8 mouse cellular contexts compared by ENCODE assay signal in the genomic region with DNA sequence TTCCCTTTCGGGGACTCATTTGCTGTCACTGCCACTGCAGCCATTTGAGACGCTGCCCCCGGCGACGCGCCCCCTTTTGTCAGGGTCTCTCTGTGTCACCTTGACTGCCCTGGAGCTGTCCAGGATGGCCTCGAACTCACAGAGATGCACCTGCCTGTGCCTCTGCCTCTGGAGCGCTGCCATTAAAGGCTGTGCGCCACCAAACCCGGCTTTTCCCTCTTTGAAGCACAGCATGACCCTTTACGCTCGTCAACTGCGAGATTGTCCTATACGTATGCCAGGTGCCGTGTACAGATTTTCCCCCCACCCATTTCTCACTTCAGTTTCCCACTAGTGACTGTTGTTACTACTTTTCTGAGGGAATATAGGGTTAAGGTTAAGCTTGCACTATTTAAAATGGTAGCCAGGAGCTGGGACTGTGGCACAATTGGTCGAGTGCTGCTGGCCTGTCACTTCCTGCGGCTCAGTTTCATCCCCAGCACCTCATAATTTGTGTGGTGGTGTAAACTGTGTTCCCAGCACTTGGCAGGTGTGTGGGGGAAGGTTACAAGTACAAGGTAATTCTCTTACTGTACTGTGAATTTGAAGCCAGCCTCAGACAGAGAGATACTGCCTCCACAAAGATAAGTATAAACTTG. TPM values are rescaled to one million over a fixed set of nuclear protein-coding genes. Genes with fewer than 3 reads are reported as not detected.
A peak's percentile ranks its signal among the peaks of the same experiment; 100 is the strongest.
DNase-seq lines count a peak whose midpoint lies in the region; ATAC-seq and TF ChIP-seq lines count a peak whose summit lies in the region.

No protein-coding gene starts in this region.

- H3K4me3 ChIP-seq in heart, embryonic 12.5 days = peak overlapping the region; percentile 72
- peak overlapping the region; percentile 86 to 91 for H3K4me3 ChIP-seq in ES-E14 (ENCODE audit: insufficient read depth in 1 of 2, low read depth in 1 of 2, low read length in 2 of 2, poor library complexity in 1 of 2, severe bottlenecking in 1 of 2)
- peak overlapping the region; percentile 98 for H3K4me3 ChIP-seq in embryonic facial prominence, embryonic 15.5 days (replicated peaks)
- peak overlapping the region; percentile 87 for H3K4me3 ChIP-seq in intestine, embryonic 15.5 days (replicated peaks)
- peak overlapping the region; percentile 92 for H3K4me3 ChIP-seq in midbrain, embryonic 12.5 days

- peak overlapping the region; percentile 86 for H3K9ac ChIP-seq in heart, embryonic 12.5 days
- peak overlapping the region; percentile 81 for H3K9ac ChIP-seq in ES-E14 (ENCODE audit: insufficient read depth, low read depth, low read length, poor library complexity, severe bottlenecking)
- H3K9ac ChIP-seq in embryonic facial prominence, embryonic 15.5 days = peak overlapping the region; percentile 84
- peak overlapping the region; percentile 86 for H3K9ac ChIP-seq in intestine, embryonic 15.5 days
- peak overlapping the region; percentile 81 for H3K9ac ChIP-seq in midbrain, embryonic 12.5 days (replicated peaks)

- no peaks in the 10 kb centered on the region for H3K27me3 ChIP-seq in heart, embryonic 12.5 days (replicated peaks)
- no peaks in the 10 kb centered on the region for H3K27me3 ChIP-seq in embryonic facial prominence, embryonic 15.5 days
- no peaks in the 10 kb centered on the region for H3K27me3 ChIP-seq in intestine, embryonic 15.5 days (replicated peaks)
- no peaks in the 10 kb centered on the region for H3K27me3 ChIP-seq in midbrain, embryonic 12.5 days

- in situ Hi-C loops in ES-E14 (cut with MboI; ENCODE audit: low sequenced_read_pairs in 2 of 2, unreplicated experiment in 2 of 2) = no loop called here

- 9% methylated on average over 17 of the region's 17 CpGs for WGBS in heart, embryonic 12.5 days
- WGBS in embryonic facial prominence, embryonic 15.5 days = 7% methylated on average over 17 of the region's 17 CpGs
- 5% methylated on average over 17 of the region's 17 CpGs for WGBS in intestine, embryonic 15.5 days
- 10% methylated on average over 17 of the region's 17 CpGs for WGBS in midbrain, embryonic 12.5 days

- no peak for DNase-seq in heart, adult 8-10 months (ENCODE audit: low spot score)
- peak; percentile 34 for DNase-seq in ES-E14 (ENCODE audit: low read depth, low spot score)
- DNase-seq in thymus, postnatal 25 days = peak; percentile 47
- DNase-seq in layer of hippocampus, adult 9-11 months = no peak

- H3K27ac ChIP-seq in heart, embryonic 12.5 days (ENCODE audit: poor library complexity, severe bottlenecking) = 0 out of 2 replicates have a peak overlapping the region, but pooled peaks have one; percentile 50
- no peak overlapping the region for H3K27ac ChIP-seq in ES-E14 (ENCODE audit: insufficient read depth, low read depth, low read length, poor library complexity, severe bottlenecking)
- H3K27ac ChIP-seq in embryonic facial prominence, embryonic 15.5 days (replicated peaks) = no peak overlapping the region
- H3K27ac ChIP-seq in intestine, embryonic 15.5 days = 0 out of 2 replicates have a peak overlapping the region, but pooled peaks have one; percentile 23
- H3K27ac ChIP-seq in midbrain, embryonic 12.5 days (replicated peaks) = peak overlapping the region; percentile 58; the same call in 1 of the 2 replicates

- peak overlapping the region; percentile 91 for H3K4me2 ChIP-seq in heart, embryonic 12.5 days
- H3K4me2 ChIP-seq in embryonic facial prominence, embryonic 15.5 days (replicated peaks) = peak overlapping the region; percentile 87
- peak overlapping the region; percentile 87 for H3K4me2 ChIP-seq in intestine, embryonic 15.5 days (replicated peaks)
- H3K4me2 ChIP-seq in midbrain, embryonic 12.5 days (replicated peaks) = peak overlapping the region; percentile 96

- 0 out of 2 replicates have a peak, but pooled peaks cover 3% of the 10 kb centered on the region for H3K9me3 ChIP-seq in heart, embryonic 12.5 days (replicated peaks)
- no peaks in the 10 kb centered on the region for H3K9me3 ChIP-seq in ES-E14 (ENCODE audit: control insufficient read depth, insufficient read depth, low read depth, low read length)
- H3K9me3 ChIP-seq in embryonic facial prominence, embryonic 15.5 days (replicated peaks) = no peaks in the 10 kb centered on the region
- no peaks in the 10 kb centered on the region for H3K9me3 ChIP-seq in intestine, embryonic 15.5 days
- no peaks in the 10 kb centered on the region for H3K9me3 ChIP-seq in midbrain, embryonic 12.5 days

- ATAC-seq in heart, embryonic 12.5 days (ENCODE audit: insufficient number of reproducible peaks, low FRiP score) = peak; percentile 29; the same call in 1 of the 2 replicates
- ATAC-seq in embryonic facial prominence, embryonic 15.5 days (ENCODE audit: insufficient number of reproducible peaks, low FRiP score, low TSS enrichment, low read depth) = no peak
- ATAC-seq in intestine, embryonic 15.5 days = peak; percentile 19
- ATAC-seq in midbrain, embryonic 12.5 days (ENCODE audit: low FRiP score, low read depth) = 0 out of 2 replicates have a peak, but pooled peaks have one; percentile 27

- H3K36me3 ChIP-seq in heart, embryonic 12.5 days = peaks cover 30% of the 10 kb centered on the region
- H3K36me3 ChIP-seq in ES-E14 (ENCODE audit: control insufficient read depth, insufficient read depth, low read length, poor library complexity, severe bottlenecking) = peaks cover 11% of the 10 kb centered on the region; the same call in 1 of the 2 replicates
- peaks cover 13% of the 10 kb centered on the region for H3K36me3 ChIP-seq in embryonic facial prominence, embryonic 15.5 days
- peaks cover 10% of the 10 kb centered on the region; the same call in 1 of the 2 replicates for H3K36me3 ChIP-seq in intestine, embryonic 15.5 days
- H3K36me3 ChIP-seq in midbrain, embryonic 12.5 days = peaks cover 17% of the 10 kb centered on the region

- H3K4me1 ChIP-seq in heart, embryonic 12.5 days (replicated peaks) = peaks cover 10% of the 10 kb centered on the region
- H3K4me1 ChIP-seq in ES-E14 (ENCODE audit: control insufficient read depth in 2 of 2, insufficient read depth in 2 of 2, low read length in 2 of 2, poor library complexity in 1 of 2) = peaks cover 0 to 2% of the 10 kb centered on the region in 2 experiments; a peak in 1 of 4 replicates
- peaks cover 10% of the 10 kb centered on the region for H3K4me1 ChIP-seq in embryonic facial prominence, embryonic 15.5 days
- peaks cover 6% of the 10 kb centered on the region; the same call in 1 of the 2 replicates for H3K4me1 ChIP-seq in intestine, embryonic 15.5 days (replicated peaks)
- H3K4me1 ChIP-seq in midbrain, embryonic 12.5 days = peaks cover 6% of the 10 kb centered on the region

TF ChIP-seq in ES-E14, 5 proteins besides CTCF, POLR2A, EP300 and RAD21:
- TF ChIP-seq ZNF384 (IDR thresholded peaks at IDR 0.05; ENCODE audit: low read depth, low read length) = no peak
- TF ChIP-seq ZC3H11A (IDR thresholded peaks at IDR 0.05; ENCODE audit: borderline replicate concordance, low read depth, low read length) = no peak
- no peak for TF ChIP-seq CHD2 (IDR thresholded peaks at IDR 0.05; ENCODE audit: low read depth, low read length)
- no peak for TF ChIP-seq HCFC1 (IDR thresholded peaks at IDR 0.05; ENCODE audit: borderline replicate concordance, insufficient read depth, low read length)
- TF ChIP-seq MAFK (IDR thresholded peaks at IDR 0.05; ENCODE audit: insufficient read depth, low read depth, low read length) = no peak

RNA-seq across cellular contexts. Expression of gene Coq5, which starts 0.7 kb away (rescaled TPM):
- polyA plus RNA-seq in heart, embryonic 12.5 days (2016; fragmentation: Nextera tagmentation; extraction: Ambion mirVana) = 76.0 and 79.9 TPM in 2 replicates
- total RNA-seq in heart, adult 8-10 months (2022) = 100 to 1,000 TPM; 138 to 171 (median 161) TPM
- 28.3 and 34.8 TPM in 2 replicates for total RNA-seq in ES-E14 (2012; rRNA removed)
- polyA plus RNA-seq in embryonic facial prominence, embryonic 15.5 days (2015; fragmentation: Nextera tagmentation; extraction: Ambion mirVana) = 37.3 and 37.6 TPM in 2 replicates
- polyA plus RNA-seq in intestine, embryonic 15.5 days (2015; fragmentation: Nextera tagmentation; extraction: Ambion mirVana) = 62.1 and 65.1 TPM in 2 replicates
- 48.5 and 52.8 TPM in 2 replicates for polyA plus RNA-seq in midbrain, embryonic 12.5 days (2016; fragmentation: Nextera tagmentation; extraction: Ambion mirVana)

RNA-seq across cellular contexts. Expression of gene Rnf10, which starts 7.5 kb away (rescaled TPM):
- 152 and 175 TPM in 2 replicates for polyA plus RNA-seq in heart, embryonic 12.5 days (2016; fragmentation: Nextera tagmentation; extraction: Ambion mirVana)
- total RNA-seq in heart, adult 8-10 months (2022) = 100 to 1,000 TPM; 355 to 414 (median 370) TPM
- total RNA-seq in ES-E14 (2012; rRNA removed) = 134 and 138 TPM in 2 replicates
- 158 and 170 TPM in 2 replicates for polyA plus RNA-seq in embryonic facial prominence, embryonic 15.5 days (2015; fragmentation: Nextera tagmentation; extraction: Ambion mirVana)
- 119 and 120 TPM in 2 replicates for polyA plus RNA-seq in intestine, embryonic 15.5 days (2015; fragmentation: Nextera tagmentation; extraction: Ambion mirVana)
- polyA plus RNA-seq in midbrain, embryonic 12.5 days (2016; fragmentation: Nextera tagmentation; extraction: Ambion mirVana) = 196 and 208 TPM in 2 replicates

RNA-seq across cellular contexts. Expression of gene Dynll1, which starts 20.6 kb away (rescaled TPM):
- 1,319 and 1,320 TPM in 2 replicates for polyA plus RNA-seq in heart, embryonic 12.5 days (2016; fragmentation: Nextera tagmentation; extraction: Ambion mirVana)
- total RNA-seq in heart, adult 8-10 months (2022) = 10 to 100 TPM; 52.9 to 84.2 (median 71.3) TPM
- total RNA-seq in ES-E14 (2012; rRNA removed) = 575 and 753 TPM in 2 replicates
- 1,800 and 1,802 TPM in 2 replicates for polyA plus RNA-seq in embryonic facial prominence, embryonic 15.5 days (2015; fragmentation: Nextera tagmentation; extraction: Ambion mirVana)
- polyA plus RNA-seq in intestine, embryonic 15.5 days (2015; fragmentation: Nextera tagmentation; extraction: Ambion mirVana) = 1,297 TPM in 2 replicates
- 1,312 and 1,433 TPM in 2 replicates for polyA plus RNA-seq in midbrain, embryonic 12.5 days (2016; fragmentation: Nextera tagmentation; extraction: Ambion mirVana)

RNA-seq across cellular contexts. Expression of gene Pop5, which starts 44.5 kb away (rescaled TPM):
- polyA plus RNA-seq in heart, embryonic 12.5 days (2016; fragmentation: Nextera tagmentation; extraction: Ambion mirVana) = 63.2 and 68.6 TPM in 2 replicates
- 10 to 100 TPM; 26.6 to 35.1 (median 32.8) TPM for total RNA-seq in heart, adult 8-10 months (2022)
- total RNA-seq in ES-E14 (2012; rRNA removed) = 155 and 174 TPM in 2 replicates
- 90.1 and 92.0 TPM in 2 replicates for polyA plus RNA-seq in embryonic facial prominence, embryonic 15.5 days (2015; fragmentation: Nextera tagmentation; extraction: Ambion mirVana)
- 126 and 128 TPM in 2 replicates for polyA plus RNA-seq in intestine, embryonic 15.5 days (2015; fragmentation: Nextera tagmentation; extraction: Ambion mirVana)
- 76.7 and 79.0 TPM in 2 replicates for polyA plus RNA-seq in midbrain, embryonic 12.5 days (2016; fragmentation: Nextera tagmentation; extraction: Ambion mirVana)

RNA-seq across cellular contexts. Expression of gene Srsf9, which starts 46.8 kb away (rescaled TPM):
- polyA plus RNA-seq in heart, embryonic 12.5 days (2016; fragmentation: Nextera tagmentation; extraction: Ambion mirVana) = 147 and 160 TPM in 2 replicates
- total RNA-seq in heart, adult 8-10 months (2022) = 10 to 100 TPM; 14.2 to 15.5 (median 14.4) TPM
- 42.6 and 57.2 TPM in 2 replicates for total RNA-seq in ES-E14 (2012; rRNA removed)
- polyA plus RNA-seq in embryonic facial prominence, embryonic 15.5 days (2015; fragmentation: Nextera tagmentation; extraction: Ambion mirVana) = 263 and 264 TPM in 2 replicates
- polyA plus RNA-seq in intestine, embryonic 15.5 days (2015; fragmentation: Nextera tagmentation; extraction: Ambion mirVana) = 217 and 220 TPM in 2 replicates
- 346 and 358 TPM in 2 replicates for polyA plus RNA-seq in midbrain, embryonic 12.5 days (2016; fragmentation: Nextera tagmentation; extraction: Ambion mirVana)

Comparison
In these comparisons a context has a peak if more than half of its experiments do, and no peak if none do; other contexts are left out.
1. H3K27ac ChIP-seq: peak in heart, embryonic 12.5 days (single experiment), intestine, embryonic 15.5 days (single experiment) and midbrain, embryonic 12.5 days (single experiment); none in ES-E14 (single experiment) and embryonic facial prominence, embryonic 15.5 days (single experiment).
2. DNase-seq: peak in ES-E14 (single experiment) and thymus, postnatal 25 days (single experiment); none in heart, adult 8-10 months (single experiment) and layer of hippocampus, adult 9-11 months (single experiment).
3. Peak in every context shown above with its lines, with median percentiles within 50 percentile points of each other: H3K4me2 ChIP-seq, H3K4me3 ChIP-seq and H3K9ac ChIP-seq.